Mouse (Mus musculus) brain, embryonic 14.5 days (tissue): ENCODE measurements around the gene F5. TPM values are rescaled to one million over a fixed set of nuclear protein-coding genes. Genes with fewer than 3 reads are reported as not detected.

Experiments used
- DNase-seq: peaks from one replicate; pipeline ENCODE4 v3.0.0-alpha.2; 2011; ENCODE audit warnings: low read depth
- CTCF ChIP-seq: fragments of 200-500 bp; IDR thresholded peaks from 2 replicates; pipeline ENCODE4 v1.5.1; 2012; ENCODE audit warnings: inconsistent platforms, mild to moderate bottlenecking, moderate library complexity, borderline replicate concordance; ENCODE audit not compliant: insufficient read depth, insufficient read length; ENCODE audit errors: extremely low read depth
- POLR2A ChIP-seq: fragments of 200-500 bp; IDR thresholded peaks from 2 replicates; pipeline ENCODE4 v1.6.1; 2012; ENCODE audit warnings: mild to moderate bottlenecking, inconsistent platforms, borderline replicate concordance; ENCODE audit not compliant: poor library complexity, insufficient read depth, insufficient read length, severe bottlenecking; ENCODE audit errors: extremely low read depth
- polyA plus RNA-seq: library from polyadenylated mRNA; depleted of rRNA; stranded (reverse); fragments of >200 nt; gene quantifications from 2 replicates; pipeline ENCODE4 v1.2.3, GENCODE M21; 2012; rRNA removed

Gene F5
- polyA plus RNA-seq = 0.16 and 0.36 TPM in 2 replicates

DNA sequence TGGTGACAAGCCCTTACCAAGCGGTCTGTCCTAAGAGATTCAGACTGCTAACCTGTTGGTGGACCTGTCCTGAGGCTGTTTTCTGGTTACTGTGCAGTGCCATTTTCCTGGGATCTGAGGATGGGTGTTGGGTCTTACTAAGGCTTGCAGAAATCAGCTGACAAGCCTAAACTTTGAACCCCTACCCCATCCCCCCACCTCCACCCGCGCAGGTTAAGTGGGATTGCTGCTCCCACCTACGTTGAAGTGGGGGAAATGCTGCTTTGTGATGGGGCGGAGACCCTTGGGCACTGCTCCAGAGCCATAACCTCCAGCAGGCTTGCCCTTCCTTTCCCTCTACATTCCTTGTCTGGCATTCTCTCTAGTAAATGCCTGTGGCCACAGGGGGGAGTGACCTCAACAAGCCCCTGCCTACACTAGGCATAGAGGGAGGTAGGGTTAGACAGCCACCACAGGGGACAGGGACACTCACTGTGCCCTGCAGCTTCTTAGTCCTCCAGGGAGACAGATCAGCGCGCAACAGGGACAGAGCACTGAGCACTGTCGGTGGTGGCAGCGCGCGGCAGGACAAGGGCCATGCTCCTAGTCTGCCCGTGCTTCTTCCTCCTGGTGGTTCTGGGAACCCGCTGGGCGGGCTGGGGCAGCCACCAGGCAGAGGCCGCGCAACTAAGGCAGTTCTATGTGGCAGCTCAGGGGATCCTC is at the start of gene F5:
Gene F5, plus strand, starts transcription at position 452 of the 702 bp plus-strand sequence.
- no peak for DNase-seq
- TF ChIP-seq CTCF (no peak), POLR2A (no peak)

DNA sequence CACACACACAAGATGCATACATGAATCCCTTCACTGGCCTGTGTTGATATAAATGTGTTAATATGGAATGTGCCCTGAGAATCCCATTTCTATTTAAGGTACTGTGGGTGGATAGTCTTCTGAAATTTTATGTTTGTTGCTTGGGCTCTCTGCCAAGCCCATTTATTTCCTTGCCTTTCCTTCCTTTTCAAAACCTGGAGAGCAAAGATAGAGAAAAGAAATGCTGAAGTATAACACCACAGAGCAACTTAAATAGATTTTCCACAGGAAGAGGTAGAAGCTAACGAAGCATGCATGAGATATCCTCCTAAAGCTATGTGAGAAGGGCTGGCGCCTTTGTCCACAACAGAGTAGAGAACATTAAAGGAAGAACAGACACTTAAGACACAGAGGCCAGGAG is 41.9 kb upstream of the F5 start:
- no peak for DNase-seq
- no peak for TF ChIP-seq CTCF
- TF ChIP-seq POLR2A = no peak

DNA sequence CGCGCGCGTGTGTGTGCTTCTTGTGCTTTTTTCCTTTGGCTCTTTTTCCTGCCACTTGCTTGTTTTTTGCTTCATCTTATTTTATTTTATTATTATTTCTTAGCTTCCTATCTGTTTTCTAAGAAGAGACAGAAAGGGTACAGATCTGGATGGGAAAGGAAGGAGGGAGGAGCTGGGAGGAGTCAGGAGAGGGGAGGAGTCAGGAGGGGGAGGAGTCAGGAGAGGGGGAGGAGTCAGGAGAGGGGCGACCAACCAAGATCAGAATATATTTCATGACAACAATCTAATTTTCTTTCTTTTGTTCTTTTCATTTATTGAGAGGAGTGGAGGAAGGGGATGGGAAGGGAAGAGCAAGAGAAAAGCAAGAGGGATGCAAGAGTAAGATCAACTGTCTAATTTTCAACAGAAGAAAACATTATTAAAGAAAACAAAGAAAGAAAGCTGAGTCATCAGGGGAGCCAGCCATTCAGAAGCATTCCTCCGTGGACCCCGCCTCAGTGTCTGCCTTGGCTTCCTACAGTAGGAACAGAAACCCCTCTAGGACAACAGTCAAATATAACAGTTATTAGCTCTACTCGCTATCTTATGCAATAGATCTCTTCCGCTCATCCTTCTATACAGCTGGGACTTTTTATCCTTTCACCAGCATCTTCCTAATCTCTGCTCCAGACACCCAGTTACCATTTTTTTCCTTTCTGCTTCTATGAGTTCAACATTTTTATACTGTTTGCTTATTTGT is 40.9 kb upstream of the F5 start:
- no peak for DNase-seq
- TF ChIP-seq CTCF = no peak
- no peak for TF ChIP-seq POLR2A

DNA sequence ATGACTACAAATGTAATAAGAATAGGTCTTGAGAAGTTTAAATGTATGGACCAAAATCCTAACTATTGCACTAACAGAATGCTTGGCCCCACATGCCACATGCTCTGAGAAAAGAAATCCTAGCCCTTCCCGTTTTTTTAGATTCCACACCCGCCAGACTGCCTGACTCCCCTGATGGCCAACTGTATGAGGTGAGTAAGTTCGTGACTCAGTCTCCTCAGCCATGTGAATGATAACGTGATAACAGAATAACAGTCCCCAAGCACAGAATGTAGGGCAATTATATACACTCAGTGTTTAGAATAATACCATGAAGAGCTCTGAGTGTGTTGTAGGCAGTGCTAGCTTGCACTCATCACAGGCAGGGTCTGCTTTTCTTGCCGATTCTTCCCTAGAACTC is 37.4 kb upstream of the F5 start:
- TF ChIP-seq POLR2A = no peak
- no peak for TF ChIP-seq CTCF

DNA sequence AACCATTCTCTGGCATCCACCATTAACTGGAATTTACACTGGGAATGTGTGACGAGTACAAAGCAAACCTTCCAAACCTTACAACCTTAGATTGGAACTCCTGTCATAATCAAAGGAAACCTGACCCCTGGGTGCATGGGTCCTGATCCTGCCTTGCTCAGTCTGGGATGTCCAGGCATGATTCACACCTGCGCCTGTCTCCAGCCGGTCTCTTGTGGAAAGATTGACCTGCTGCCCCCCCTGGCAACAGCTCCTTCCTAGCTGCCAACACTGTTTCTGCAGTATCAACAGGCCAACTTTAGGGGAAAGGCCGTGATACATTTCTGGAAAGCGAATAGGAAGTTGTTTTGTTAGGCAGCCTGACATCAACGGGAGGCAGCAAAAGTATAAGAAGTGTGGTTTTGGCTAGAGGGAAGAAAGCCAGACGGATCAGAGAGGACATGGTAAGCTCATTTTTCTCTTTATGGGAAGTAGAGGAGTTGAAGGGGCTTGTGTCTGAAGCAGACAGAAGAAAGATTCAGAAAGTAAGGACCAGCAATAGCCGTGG is 36.6 kb upstream of the F5 start, which contains the start of gene Selp:
Gene Selp, plus strand, starts transcription at position 318 of the 547 bp plus-strand sequence.
- TF ChIP-seq CTCF (no peak), POLR2A (no peak)
- no peak for DNase-seq

More for the DNA sequence above, 37.4 kb upstream of the F5 start:
- no peak for DNase-seq

DNA sequence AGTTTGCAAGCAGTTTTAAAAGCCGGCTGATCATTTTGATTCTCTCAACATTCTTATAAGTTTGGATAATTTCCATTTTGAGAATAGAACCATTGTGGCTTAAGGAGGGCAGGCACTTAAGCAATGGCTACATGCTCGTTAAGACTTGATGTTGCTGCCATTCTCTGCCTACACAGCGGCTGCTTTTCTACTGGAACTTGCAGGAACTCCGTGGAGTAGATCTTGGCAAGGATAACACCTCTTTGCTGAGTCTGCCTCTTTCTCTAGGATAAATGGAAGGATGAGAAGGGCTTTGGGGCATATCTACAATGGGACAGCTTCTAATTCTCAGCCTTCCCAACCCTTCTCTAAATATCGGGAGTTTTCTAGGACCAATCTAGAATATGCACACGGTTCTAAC is 36.0 kb upstream of the F5 start:
- DNase-seq = peak; percentile 25
- TF ChIP-seq POLR2A = no peak
- TF ChIP-seq CTCF = no peak

DNA sequence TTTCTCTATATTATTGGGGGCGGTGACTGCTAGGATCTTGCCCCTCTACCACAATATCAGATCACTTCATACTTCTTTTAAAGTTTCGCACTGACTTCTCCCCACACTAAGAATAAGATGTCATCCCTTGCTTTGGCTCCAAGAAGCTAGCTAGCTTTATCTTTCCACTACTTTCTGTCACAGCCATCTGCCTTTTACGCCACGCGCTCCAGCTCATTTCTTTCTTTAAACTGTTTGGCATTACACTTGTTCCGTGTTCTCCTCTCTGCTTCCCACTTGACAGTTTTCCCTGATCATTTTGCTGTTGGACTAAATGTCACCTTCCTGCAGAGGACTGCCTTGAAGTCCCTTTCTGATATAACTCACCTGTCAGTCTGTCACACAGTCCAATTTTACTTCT is 33.8 kb upstream of the F5 start:
- DNase-seq = no peak
- TF ChIP-seq CTCF (no peak), POLR2A (no peak)

DNA sequence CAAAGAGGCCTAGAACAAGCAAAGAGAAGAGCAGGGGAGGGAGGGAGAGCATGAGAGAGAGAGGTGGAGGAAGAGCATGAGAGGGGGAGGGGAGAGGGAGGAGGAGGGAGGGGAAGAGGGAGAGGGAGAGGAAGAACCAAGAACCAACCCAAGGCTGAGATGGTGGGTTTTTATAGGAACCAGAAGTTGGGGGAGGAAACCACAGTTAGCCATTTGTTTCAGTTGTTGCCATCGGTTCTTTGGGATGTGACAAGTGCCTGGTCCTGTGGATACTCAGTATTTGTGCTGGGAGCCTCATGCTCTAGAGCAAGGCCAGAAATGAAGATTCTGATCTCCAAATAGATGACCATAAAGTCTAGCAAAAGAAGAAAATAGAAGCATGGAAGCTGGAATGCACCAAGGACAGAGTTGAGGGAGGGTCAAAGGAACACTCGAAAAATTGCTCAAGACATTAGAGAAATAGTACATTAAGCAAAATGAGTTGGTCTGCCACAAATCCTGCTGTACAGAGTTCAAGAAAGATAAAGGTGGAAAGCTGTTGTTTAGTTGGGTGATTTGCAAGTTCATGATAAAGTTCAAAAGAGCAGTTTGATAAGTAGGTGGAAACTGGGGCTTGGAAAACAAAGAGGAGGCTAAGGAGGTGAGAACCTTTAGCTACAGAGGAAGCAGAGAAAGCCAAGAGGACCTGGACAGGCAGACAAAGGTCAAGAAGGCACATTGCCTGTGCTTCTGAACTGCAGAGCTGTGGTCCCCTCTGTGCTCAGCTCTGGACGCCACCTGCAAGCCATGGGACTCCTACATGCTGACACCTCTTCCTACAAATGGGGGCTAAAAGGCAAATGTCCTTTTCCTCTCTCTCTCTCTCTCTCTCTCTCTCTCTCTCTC is 31.5 kb upstream of the F5 start:
- DNase-seq = no peak
- TF ChIP-seq POLR2A (no peak), CTCF (no peak)

DNA sequence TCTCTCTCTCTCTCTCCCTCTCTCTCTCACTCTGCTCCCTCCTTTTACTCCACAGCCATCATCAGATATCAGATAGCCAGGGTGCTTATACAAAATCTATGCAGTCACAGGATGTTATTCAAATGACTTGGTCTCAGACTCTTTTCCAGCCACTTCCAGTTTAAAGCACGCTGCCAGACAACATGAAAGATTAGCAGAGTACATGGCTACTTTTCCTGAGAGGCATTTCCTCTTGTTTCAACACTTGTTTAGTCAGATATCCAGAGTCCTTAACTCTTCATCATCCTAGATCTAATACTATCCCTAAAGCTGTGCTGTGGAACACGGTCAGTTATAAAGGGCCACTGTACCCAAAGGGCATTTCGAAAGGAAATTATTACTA is 30.9 kb upstream of the F5 start:
- no peak for DNase-seq

DNA sequence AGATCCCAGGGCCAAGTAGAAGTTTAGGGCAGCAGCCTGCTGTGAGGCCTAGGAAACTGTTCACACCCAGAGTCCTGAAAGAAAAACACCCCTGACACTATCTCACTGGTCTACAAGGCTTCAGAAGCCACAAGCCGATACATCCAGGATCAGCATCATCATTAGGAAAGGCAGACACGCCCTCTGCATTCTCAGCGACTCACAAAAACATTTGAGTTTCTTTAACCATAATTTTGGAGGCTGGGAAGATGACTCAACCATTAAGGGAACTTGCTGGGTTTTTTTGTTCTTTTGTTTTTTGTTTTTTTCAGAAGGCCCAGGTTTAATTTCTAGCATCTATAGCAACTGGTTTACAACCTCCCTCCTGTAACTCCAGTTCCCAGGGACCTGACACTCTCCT is 27.8 kb upstream of the F5 start:
- TF ChIP-seq POLR2A (no peak), CTCF (no peak)
- no peak for DNase-seq

More for the DNA sequence above, 30.9 kb upstream of the F5 start:
- no peak for TF ChIP-seq POLR2A
- TF ChIP-seq CTCF = no peak

DNA sequence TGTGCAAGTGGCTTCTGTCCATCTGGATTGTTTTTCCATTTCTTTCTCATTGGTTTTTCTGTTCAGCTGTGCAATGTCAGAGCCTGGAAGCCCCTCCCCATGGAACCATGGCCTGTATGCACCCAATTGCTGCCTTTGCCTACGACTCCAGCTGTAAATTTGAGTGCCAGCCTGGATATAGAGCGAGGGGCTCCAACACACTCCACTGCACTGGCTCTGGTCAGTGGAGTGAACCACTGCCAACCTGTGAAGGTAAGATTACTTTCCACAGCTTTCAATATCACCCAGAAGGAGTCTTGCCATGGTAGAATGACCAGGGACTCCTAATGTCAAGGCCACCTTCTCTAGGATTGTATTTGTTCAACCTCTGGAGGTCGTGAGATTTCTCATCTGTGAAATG is 21.6 kb upstream of the F5 start:
- DNase-seq = no peak
- TF ChIP-seq CTCF = no peak
- TF ChIP-seq POLR2A = no peak
